Mouse (Mus musculus): ENCODE measurements around the gene Ulk1.

GRCm38 (mm10) chr5:110774511-110774910 is 35.4 kb downstream of the Ulk1 start:
- TF ChIP-seq CTCF (IDR thresholded peaks at IDR 0.05; ENCODE audit: low read depth) (no peak), EP300 (IDR thresholded peaks at IDR 0.05; ENCODE audit: low read depth) (no peak)
